Mouse (Mus musculus): ENCODE measurements around the gene Asb7.

The Asb7 gene

GRCm38 (mm10) chr7:66689294-66689619, at the start of gene Asb7:
Gene Asb7, minus strand, starts transcription at chr7:66689596.
- no peak for DNase-seq (ENCODE audit: low spot score)

- DNase-seq (ENCODE audit: low spot score), result no peak
Observed at GRCm38 (mm10) chr7:66737418-66737817, 48.0 kb upstream of the Asb7 start.

DNA sequence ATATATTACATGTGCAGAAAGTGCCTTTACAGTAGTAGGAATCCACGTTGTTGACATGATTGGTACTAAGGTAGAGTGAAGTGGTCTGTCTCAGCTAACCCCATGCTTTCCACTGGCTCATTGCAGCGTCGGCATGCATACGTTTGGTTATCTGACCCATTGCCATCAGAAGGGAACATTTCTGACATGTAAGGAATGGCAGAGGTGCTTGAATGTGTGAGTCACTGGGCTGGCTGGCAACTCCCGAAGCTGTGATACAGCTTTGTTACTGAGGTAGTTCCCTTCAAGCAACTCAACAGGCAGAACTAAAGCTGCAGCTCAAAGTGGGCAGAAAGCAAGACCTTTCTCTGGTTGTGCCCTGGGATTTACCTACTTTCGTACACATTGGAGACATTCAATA, 45.6 kb upstream of the Asb7 start:
- DNase-seq (ENCODE audit: low spot score), result no peak

DNA sequence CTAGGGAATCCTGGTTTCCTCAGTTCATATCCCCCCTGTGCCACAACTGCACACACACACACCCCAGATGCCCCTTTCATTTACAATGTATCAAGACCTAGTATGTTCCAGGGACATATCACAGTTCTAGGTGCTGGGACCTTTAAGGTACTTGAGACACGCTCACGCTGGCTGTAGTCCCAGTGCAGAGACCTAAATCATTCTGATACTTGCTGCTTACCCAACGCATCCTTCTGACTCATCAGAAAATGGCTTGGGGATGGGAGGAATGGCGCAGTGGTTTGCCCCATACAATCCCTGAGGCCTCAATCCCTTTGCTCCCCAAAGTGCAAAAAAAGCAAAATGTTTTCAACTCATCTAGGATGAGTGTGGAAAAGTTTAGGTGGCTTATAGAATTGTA, 45.1 kb upstream of the Asb7 start:
- DNase-seq (ENCODE audit: low spot score), result no peak

GRCm38 (mm10) chr7:66733882-66734281, 44.5 kb upstream of the Asb7 start:
- DNase-seq (ENCODE audit: low spot score), result no peak

GRCm38 (mm10) chr7:66733431-66733830, 44.0 kb upstream of the Asb7 start:
- no peak for DNase-seq (ENCODE audit: low spot score)

DNA sequence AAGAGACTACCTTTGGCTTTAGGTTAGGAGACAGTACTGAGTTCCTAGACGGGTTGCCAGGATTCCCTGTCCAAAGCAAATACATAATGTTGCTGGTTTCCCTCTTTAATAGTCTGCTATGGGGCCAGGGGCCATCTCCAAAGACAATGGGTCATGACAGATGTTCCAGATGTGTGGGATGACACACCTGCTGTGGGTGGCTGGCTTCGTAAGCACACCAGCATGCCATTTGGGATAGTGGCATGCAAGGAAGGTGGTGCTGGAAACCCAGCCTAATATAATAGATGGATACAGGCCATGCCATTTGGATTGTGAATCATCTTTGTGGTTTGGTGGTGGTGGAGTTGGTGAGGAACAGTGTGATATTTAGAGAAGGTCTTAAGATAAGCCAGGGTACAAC, 39.8 kb upstream of the Asb7 start:
- DNase-seq (ENCODE audit: low spot score), result no peak

- DNase-seq (ENCODE audit: low spot score), result no peak
Observed at GRCm38 (mm10) chr7:66728072-66728471, 38.7 kb upstream of the Asb7 start.

GRCm38 (mm10) chr7:66724954-66725353, 35.6 kb upstream of the Asb7 start:
- no peak for DNase-seq (ENCODE audit: low spot score)

DNA sequence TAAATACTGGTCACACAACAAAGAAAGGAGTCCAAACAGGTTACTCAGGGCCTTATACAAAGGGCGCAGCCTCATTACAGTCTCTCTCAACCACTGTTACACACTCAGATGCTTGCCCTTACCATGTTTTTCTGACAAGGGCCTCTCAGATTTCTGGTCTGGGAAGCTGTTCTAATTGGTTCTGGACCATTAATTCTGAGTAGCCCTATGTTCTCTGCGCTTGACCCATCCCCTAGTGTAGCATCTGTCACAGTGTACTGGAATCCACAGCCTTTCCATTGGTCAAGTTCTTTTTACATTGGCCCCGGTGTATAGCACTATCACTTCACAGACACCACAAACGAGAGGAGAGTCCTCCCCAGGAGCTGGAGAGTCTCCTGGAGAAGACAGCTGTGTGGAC, 35.1 kb upstream of the Asb7 start:
- no peak for DNase-seq (ENCODE audit: low spot score)

DNA sequence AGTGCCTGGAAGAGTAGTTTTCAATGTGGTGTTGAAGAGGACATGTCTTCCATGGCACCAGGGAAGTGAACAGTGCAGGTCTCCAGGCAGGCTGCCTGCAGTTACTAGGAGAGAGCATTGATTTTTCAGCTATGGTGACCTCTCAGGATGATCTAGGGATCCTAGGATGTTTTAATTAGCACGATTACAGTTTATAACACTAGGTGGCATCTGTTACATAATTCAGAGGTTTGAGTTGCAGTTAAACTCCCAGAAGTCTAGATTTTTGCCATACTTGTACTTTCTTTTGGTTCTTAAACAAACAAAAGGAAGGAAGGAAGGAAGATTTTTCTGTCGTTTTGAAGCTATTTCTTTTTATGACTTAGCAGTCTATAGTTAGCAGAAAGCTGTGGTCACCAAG, 21.8 kb upstream of the Asb7 start:
- no peak for DNase-seq (ENCODE audit: low spot score)

DNA sequence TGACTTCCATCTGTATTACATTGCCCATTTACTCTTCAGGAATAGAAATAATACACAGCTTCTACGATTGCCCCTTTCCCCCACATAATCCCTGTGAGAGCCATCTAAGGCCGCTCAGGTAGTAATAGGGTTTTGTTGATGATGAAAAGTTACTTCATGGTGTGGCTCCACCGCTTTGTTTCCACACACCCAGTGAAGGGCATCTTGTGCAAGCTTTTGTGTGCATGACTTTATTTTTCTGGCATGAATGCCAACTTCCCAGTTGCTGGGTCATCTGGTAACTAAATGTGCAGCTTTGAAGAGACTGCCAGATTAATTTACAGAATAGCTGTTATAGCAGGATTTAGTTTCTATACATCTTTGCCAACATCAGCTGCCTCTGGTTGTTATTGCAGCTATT, 15.2 kb upstream of the Asb7 start:
- DNase-seq (ENCODE audit: low spot score), result no peak

DNA sequence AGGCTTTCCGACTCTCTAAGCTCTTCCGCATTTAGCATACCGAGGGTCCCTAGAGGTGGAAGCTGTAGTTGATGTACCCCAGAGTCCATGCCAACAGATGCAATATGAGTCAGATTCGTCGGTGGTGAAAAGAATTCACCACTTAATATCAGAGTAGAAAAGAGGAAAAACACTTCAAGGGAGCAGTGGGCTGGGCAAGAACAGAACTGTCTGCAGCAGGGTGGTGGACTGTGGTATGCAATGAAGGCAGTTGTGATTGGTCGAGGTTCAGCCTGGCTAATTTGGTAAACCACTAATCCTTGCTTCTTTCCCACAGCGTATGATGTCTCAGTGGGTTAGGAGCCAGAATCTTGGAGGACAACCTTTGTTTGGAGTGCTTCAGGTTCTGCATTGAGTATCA, 13.3 kb upstream of the Asb7 start:
- DNase-seq (ENCODE audit: low spot score), result no peak

DNA sequence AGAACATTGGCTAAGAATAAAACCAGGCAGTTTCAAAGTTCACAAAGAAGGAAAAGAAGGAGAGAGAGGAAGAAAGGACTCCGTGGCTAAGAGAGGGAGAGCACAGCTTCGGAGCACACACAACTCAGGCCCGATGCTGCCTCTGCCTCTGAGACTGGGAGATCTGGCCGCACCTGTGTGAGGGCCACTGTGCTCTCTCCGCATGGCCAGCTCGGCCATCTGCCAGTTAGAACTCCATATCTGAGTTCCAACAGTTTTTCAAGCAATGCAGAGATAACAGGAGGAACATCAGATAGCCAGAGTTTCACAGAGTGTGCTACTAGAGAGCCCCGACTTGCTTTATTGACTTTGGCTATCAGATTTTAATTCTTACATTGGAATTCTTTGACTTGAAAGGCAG, 5.1 kb upstream of the Asb7 start:
- no peak for DNase-seq (ENCODE audit: low spot score)

DNA sequence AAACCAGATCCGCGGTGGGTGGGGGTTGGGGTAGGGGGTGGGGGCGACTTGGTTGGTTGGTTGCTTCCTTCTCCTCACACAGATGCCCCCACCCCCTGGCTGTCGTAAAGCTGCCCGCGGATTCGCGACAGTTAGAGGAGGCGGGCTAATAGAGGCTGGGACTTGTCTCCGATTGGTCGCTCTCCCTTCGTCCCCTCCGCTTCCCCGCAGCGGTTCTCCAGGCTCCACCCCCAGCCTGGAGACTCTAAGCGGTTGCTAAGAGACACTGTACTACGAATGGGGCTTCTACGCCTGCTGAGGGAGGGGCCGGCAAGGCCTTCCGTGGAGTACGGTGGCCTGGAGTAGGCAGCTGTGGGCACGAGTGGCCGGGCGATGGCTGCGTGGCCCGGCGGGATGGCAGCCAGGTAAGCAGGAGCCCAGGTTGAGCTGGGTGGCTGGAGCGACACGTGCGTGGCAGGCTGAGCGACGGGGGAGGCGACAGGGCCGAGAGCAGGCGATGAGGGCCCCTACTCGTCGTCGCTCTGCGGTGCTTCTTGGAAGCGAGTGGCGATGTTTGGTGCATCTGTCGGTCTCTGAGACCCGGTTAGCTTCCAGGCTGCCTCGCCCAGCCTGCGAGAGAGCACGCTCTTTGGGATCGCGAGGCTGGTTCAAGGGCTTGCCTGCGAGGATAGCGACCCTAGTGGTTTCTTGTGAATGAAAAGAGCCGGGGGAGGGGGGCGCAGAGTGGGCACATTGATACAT, 394 bp upstream of the Asb7 start, which contains the start of gene Lins1:
TSS of gene Lins1 (plus strand) at position 270 of the 741 bp plus-strand sequence.
- DNase-seq (ENCODE audit: low spot score), result peak; percentile 83

DNA sequence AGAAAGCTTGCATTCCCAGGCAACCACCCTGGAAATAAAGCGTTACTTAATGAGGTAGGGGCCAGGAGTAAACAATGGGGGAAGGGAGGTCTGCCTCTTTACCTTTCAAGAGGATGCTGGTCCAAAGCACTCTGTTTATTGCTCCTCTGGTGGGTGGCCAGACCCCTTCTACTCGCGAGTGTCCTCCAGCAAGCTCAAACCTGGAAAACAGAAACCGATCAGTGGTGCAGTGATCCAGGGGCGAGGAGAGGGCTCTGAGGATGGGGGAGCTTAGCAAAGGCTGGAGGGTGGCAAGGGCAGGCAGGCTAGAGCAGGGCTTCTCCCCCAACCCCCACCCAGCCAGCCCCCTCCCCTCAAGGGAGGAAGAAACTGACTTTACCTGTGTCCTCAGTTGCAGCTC, 675 bp downstream of the Asb7 start:
- peak; percentile 6 for DNase-seq (ENCODE audit: low spot score)

DNA sequence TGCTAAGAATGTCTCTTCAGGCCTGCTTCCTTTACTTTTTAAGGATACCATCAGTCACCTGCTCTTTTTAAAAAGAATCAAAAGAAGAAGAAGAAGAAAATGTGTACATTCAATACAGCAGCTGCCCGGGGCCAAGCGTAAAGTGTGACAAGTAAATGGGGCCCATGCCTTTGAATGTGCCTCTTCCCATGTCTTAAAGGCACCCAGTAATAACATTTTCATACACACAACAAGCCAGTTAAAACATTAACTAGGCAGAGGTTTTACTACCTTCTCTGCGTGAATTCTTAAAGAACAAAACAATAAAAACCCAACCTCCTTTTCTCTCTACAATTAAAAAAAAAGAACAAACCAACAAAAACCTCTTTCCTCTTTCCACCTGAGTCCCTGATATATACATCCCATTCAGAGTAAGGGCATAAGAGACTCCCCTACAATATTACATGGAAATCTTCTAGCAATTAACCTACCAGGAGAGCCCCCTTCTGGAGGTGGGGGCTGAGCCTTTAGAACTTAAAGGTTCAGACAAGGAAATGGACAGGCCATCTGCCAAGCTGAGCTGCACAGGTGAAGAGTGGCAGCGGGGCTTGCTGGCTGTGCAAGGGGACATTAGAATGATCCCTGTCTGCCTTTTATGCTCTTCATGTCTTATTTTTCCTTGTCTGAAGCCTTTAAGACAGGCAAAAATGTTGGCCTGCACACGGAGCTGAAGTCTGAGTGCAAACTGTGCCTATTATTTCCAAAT, 7.1 kb downstream of the Asb7 start:
- no peak for DNase-seq (ENCODE audit: low spot score)

DNA sequence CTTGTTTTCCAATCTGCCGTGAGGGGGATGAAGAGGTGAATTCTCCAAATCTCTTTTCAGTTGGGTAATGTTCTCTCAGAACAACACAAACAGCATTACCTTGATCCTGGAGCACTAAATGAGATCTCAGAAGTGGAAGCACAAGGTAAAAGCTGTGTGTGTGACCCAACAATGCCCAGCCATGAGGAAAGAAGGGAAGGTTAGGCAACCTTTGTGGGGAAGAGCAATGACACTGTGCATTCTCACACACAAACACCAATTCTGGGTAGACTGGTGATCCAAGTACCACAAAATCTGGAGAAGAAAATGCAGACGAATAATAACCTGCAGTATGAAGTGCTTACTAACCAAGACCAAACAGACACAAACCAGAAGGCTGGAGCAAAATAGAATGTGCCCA, 13.6 kb downstream of the Asb7 start:
- no peak for DNase-seq (ENCODE audit: low spot score)

- no peak for DNase-seq (ENCODE audit: low spot score)
Observed at GRCm38 (mm10) chr7:66667064-66667463, 22.3 kb downstream of the Asb7 start.

GRCm38 (mm10) chr7:66663548-66663947, 25.8 kb downstream of the Asb7 start:
- no peak for DNase-seq (ENCODE audit: low spot score)

DNA sequence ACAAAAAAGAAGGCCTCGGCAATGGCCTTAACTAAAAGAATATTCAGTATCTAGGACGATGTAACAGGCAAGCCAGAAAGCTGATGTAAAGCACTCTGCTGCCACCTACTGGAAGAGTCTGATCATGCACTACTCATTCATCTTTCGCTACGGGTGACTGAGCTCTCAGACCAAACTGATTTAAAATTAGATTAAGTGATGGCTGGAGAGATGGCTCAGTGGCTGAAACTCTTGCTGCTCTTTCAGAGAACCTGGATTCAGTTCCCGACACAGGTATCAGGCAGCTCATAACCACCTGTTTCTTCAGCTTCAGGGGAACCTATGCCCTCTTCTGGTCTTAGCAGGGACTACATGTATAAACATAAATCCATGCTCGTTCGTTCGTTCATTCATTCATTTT, 27.8 kb downstream of the Asb7 start:
- DNase-seq (ENCODE audit: low spot score), result peak; percentile 79

GRCm38 (mm10) chr7:66660972-66661371, 28.4 kb downstream of the Asb7 start:
- no peak for DNase-seq (ENCODE audit: low spot score)

GRCm38 (mm10) chr7:66660291-66660690, 29.1 kb downstream of the Asb7 start:
- no peak for DNase-seq (ENCODE audit: low spot score)

DNA sequence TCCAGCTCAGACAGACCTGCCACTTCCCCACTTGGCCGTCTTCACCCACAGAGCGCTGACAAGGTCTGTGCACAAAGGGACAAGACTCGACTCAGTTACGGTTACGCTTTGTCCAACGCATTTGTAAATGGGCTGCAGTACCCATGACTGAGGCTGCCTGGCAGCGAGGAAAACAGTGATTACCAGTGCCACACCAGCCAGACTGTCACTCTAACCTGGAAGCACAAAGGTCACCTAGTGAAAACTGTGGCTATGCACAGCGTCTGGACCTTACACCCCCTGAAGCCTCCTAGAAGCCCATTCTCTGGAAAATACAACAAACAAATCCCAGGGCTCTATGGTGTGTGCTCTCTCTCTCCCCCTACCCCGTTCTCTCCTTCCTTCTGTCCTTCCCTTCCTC, 33.9 kb downstream of the Asb7 start:
- no peak for DNase-seq (ENCODE audit: low spot score)
